Mouse (Mus musculus) liver, postnatal 0 days (tissue): ENCODE measurements at regions not wholly inside any gene's neighbourhood (a gene's known extent, or its start where the extent isn't known, plus 50 kb on each side); places are given as distances from the start of the nearest gene placed in this dataset.
A peak's percentile ranks its signal among the peaks of the same experiment; 100 is the strongest.

Experiments used
- ATAC-seq: fragments of 200-750 bp; cut with Nextera tagmentation; 2 replicates; pipeline ENCODE4 v1.8.0; 2017; ENCODE audit warnings: mild to moderate bottlenecking, moderate library complexity
- DNase-seq: peaks from one replicate; pipeline ENCODE4 v3.0.0-alpha.2; 2016
- H3K27ac ChIP-seq: fragments of 300-500 bp; sonication (generic); 2 replicates; pipeline ENCODE4 v1.5.1; 2014; ENCODE audit warnings: antibody characterized with exemption, moderate library complexity, mild to moderate bottlenecking, low read depth
- H3K27me3 ChIP-seq: fragments of 300-500 bp; sonication (generic); 2 replicates; pipeline ENCODE4 v1.6.1; 2014; ENCODE audit warnings: low read length, control low read depth, mixed read lengths; ENCODE audit not compliant: insufficient read depth
- H3K36me3 ChIP-seq: fragments of 300-500 bp; sonication (generic); replicated peaks from 2 replicates; pipeline ENCODE4 v1.6.1; 2014; ENCODE audit warnings: mild to moderate bottlenecking, control low read depth, low read length, moderate library complexity, mixed read lengths; ENCODE audit not compliant: insufficient read depth
- H3K4me1 ChIP-seq: fragments of 300-500 bp; sonication (generic); 2 replicates; pipeline ENCODE4 v1.6.1; 2014; ENCODE audit warnings: antibody characterized with exemption, mild to moderate bottlenecking, control low read depth; ENCODE audit not compliant: insufficient read depth
- H3K4me2 ChIP-seq: fragments of 300-500 bp; sonication (generic); 2 replicates; pipeline ENCODE4 v1.6.1; 2014; ENCODE audit warnings: low read depth, mild to moderate bottlenecking, low read length, moderate library complexity, mixed read lengths
- H3K4me3 ChIP-seq: fragments of 300-500 bp; sonication (generic); 2 replicates; pipeline ENCODE4 v1.5.1; 2014; ENCODE audit warnings: low read depth, low read length
- H3K9ac ChIP-seq: fragments of 300-500 bp; sonication (generic); replicated peaks from 2 replicates; pipeline ENCODE4 v1.6.1; 2014; ENCODE audit warnings: mild to moderate bottlenecking, moderate library complexity
- H3K9me3 ChIP-seq: fragments of 300-500 bp; sonication (generic); 2 replicates; pipeline ENCODE4 v1.6.1; 2016; ENCODE audit warnings: mild to moderate bottlenecking, control low read depth, low read length, mixed read lengths
- CTCF ChIP-seq: sonication (generic); IDR thresholded peaks from 2 replicates; pipeline ENCODE4 v1.5.1; 2016; ENCODE audit warnings: antibody characterized with exemption, low read depth
- EP300 ChIP-seq: IDR thresholded peaks from 2 replicates; pipeline ENCODE4 v1.6.1; 2016; ENCODE audit warnings: antibody characterized with exemption, low read depth, mild to moderate bottlenecking
- WGBS: fragments of 180-500 bp; shearing (Covaris S2); extraction: QIAGEN DNeasy Blood & Tissue Kit; methylation state at CpG from one replicate; pipeline ENCODE4 v1.1.7; 2014; ENCODE audit not compliant: insufficient replicate concordance; 5-methylcytosine and 5-hydroxymethylcytosine counted together

DNA sequence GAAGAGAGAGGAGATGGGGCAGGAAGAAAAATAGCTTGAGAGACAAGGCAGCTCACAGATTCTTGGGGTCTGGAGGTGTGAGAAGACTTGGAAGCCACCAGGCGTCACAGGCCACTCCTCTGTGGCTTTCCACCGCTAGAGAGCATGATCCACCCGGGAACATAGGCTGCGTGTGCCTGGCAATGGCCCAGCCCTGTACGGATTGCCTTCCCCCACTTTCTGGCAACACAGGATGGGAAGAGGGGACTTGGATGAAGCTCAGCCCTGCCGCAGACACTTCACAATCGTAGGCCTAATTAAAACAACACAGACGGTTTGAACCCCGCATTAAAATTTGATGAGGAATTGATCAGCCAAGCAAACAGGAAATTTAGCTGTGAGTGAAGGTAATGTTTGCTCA is 209.8 kb downstream of the Dhx35 start:
- no peak for TF ChIP-seq CTCF
- no peak for TF ChIP-seq EP300
- Histone ChIP-seq H3K9me3 (no peaks in the 10 kb centered on the region), H3K27ac (no peak overlapping the region), H3K27me3 (no peaks in the 10 kb centered on the region), H3K36me3 (no peaks in the 10 kb centered on the region), H3K4me3 (no peak overlapping the region), H3K9ac (no peak overlapping the region), H3K4me1 (no peaks in the 10 kb centered on the region), H3K4me2 (no peak overlapping the region)
- 65% methylated on average over 9 of the region's 9 CpGs for WGBS
- ATAC-seq (no peak), DNase-seq (no peak)

DNA sequence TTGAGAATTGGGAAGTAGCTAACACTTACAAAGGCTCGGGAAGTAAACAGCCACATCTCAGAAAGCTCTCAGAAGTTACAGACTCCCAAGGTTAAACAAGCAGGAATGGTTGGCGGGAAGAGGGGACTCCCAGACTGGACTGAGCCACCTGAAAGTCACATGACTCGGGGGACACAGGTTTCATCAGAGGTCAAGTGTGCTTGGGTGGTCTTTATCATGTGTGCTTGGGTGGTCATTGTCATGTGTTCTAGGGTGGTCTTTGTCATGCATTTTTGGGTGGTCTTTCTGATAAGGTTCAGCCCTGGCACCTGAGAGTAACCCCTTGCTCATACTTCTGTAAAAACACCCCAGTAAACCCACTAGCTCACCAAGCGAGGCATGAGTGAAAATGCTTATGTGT is 218.1 kb downstream of the Dhx35 start:
- Histone ChIP-seq H3K27me3 (no peaks in the 10 kb centered on the region), H3K9ac (no peak overlapping the region), H3K9me3 (no peaks in the 10 kb centered on the region), H3K4me1 (no peaks in the 10 kb centered on the region), H3K4me3 (no peak overlapping the region), H3K36me3 (no peaks in the 10 kb centered on the region), H3K27ac (no peak overlapping the region), H3K4me2 (no peak overlapping the region)
- no peak for TF ChIP-seq CTCF
- TF ChIP-seq EP300, result no peak
- no peak for DNase-seq
- ATAC-seq, result no peak
- WGBS, result 70% methylated on average over 4 of the region's 4 CpGs

DNA sequence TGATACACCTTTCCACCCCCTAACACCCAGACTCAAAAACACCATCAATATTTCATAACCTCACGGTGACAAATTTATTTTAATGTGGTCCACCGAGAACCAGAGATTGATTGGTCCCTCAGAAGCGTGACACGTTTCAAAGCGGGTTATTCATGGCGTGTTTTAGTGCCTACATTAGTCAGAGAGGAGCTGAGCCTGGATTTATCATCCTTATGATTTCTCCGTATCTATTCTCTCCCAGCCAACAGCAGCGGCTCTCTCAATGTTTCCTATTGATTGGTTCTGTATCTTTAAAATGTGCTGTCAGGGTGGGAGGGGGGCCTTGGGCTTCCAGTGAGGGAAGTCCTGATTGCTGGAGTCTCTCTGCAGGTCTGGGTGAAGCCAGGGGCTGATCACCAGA is 219.9 kb downstream of the Dhx35 start:
- Histone ChIP-seq H3K36me3 (no peaks in the 10 kb centered on the region), H3K4me1 (no peaks in the 10 kb centered on the region), H3K9ac (no peak overlapping the region), H3K27me3 (no peaks in the 10 kb centered on the region), H3K27ac (no peak overlapping the region), H3K4me2 (no peak overlapping the region), H3K4me3 (no peak overlapping the region), H3K9me3 (no peaks in the 10 kb centered on the region)
- TF ChIP-seq EP300 (no peak), CTCF (no peak)
- ATAC-seq (no peak), DNase-seq (no peak)
- 70% methylated on average over 8 of the region's 8 CpGs for WGBS

- Histone ChIP-seq H3K4me3 (no peak overlapping the region), H3K4me2 (no peak overlapping the region), H3K4me1 (no peaks in the 10 kb centered on the region), H3K27ac (no peak overlapping the region), H3K27me3 (no peaks in the 10 kb centered on the region), H3K9me3 (no peaks in the 10 kb centered on the region), H3K9ac (no peak overlapping the region), H3K36me3 (no peaks in the 10 kb centered on the region)
- no peak for TF ChIP-seq CTCF
- no peak for TF ChIP-seq EP300
- WGBS, result 57% methylated on average over 4 of the region's 4 CpGs
- no peak for ATAC-seq
- DNase-seq, result no peak
Observed at GRCm38 (mm10) chr2:159019921-159020534, 225.4 kb downstream of the Dhx35 start.

- no peaks in the 10 kb centered on the region for H3K9me3 ChIP-seq
- DNase-seq (no peak), ATAC-seq (no peak)
- H3K4me1 ChIP-seq, result no peaks in the 10 kb centered on the region
- H3K27ac ChIP-seq, result no peak overlapping the region
- no peak overlapping the region for H3K4me3 ChIP-seq
- H3K27me3 ChIP-seq, result no peaks in the 10 kb centered on the region
- no peak overlapping the region for H3K4me2 ChIP-seq
- no peak for TF ChIP-seq EP300
- TF ChIP-seq CTCF, result no peak
- H3K36me3 ChIP-seq, result no peaks in the 10 kb centered on the region
- 72% methylated on average over 8 of the region's 8 CpGs for WGBS
- no peak overlapping the region for H3K9ac ChIP-seq
Observed at GRCm38 (mm10) chr2:159032147-159032546, 237.5 kb downstream of the Dhx35 start.

GRCm38 (mm10) chr2:159039916-159040315 is 245.3 kb downstream of the Dhx35 start:
- no peaks in the 10 kb centered on the region for H3K9me3 ChIP-seq
- no peak overlapping the region for H3K27ac ChIP-seq
- no peak overlapping the region for H3K9ac ChIP-seq
- ATAC-seq, result no peak
- H3K36me3 ChIP-seq, result no peaks in the 10 kb centered on the region
- TF ChIP-seq CTCF (no peak), EP300 (no peak)
- H3K4me1 ChIP-seq, result no peaks in the 10 kb centered on the region
- no peaks in the 10 kb centered on the region for H3K27me3 ChIP-seq
- H3K4me2 ChIP-seq, result no peak overlapping the region
- 47% methylated on average over 4 of the region's 4 CpGs for WGBS
- no peak for DNase-seq
- no peak overlapping the region for H3K4me3 ChIP-seq

DNA sequence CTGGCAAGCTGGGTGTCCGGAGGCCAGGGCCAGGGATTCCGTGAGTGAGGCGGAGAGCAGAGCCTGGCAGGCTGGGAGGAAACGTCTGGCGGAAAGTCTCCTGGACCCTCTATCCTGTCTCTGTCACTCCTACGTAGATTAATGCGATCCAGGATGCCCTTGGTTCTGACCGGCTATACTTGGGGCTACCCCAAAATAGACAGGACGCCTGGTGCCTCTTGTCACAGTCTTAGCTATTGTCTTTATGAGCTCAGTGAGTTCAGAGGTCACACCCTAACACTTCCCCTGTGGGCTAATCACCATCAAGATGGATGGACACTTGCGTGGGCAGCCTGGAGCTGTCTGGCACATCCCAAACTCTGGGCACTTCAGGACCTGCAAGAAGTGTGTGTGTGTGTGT is 258.9 kb downstream of the Dhx35 start:
- TF ChIP-seq EP300 (peak; percentile 50; the same call in 1 of the 2 replicates), CTCF (no peak)
- no peak overlapping the region for H3K27ac ChIP-seq
- no peaks in the 10 kb centered on the region for H3K4me1 ChIP-seq
- no peak overlapping the region for H3K4me3 ChIP-seq
- ATAC-seq (peak; percentile 61), DNase-seq (peak; percentile 19)
- H3K36me3 ChIP-seq, result no peaks in the 10 kb centered on the region
- H3K9me3 ChIP-seq, result no peaks in the 10 kb centered on the region
- 43% methylated on average over 10 of the region's 10 CpGs for WGBS
- H3K4me2 ChIP-seq, result no peak overlapping the region
- no peak overlapping the region for H3K9ac ChIP-seq
- no peaks in the 10 kb centered on the region for H3K27me3 ChIP-seq
